8 mouse cellular contexts compared by ENCODE assay signal in the genomic region with DNA sequence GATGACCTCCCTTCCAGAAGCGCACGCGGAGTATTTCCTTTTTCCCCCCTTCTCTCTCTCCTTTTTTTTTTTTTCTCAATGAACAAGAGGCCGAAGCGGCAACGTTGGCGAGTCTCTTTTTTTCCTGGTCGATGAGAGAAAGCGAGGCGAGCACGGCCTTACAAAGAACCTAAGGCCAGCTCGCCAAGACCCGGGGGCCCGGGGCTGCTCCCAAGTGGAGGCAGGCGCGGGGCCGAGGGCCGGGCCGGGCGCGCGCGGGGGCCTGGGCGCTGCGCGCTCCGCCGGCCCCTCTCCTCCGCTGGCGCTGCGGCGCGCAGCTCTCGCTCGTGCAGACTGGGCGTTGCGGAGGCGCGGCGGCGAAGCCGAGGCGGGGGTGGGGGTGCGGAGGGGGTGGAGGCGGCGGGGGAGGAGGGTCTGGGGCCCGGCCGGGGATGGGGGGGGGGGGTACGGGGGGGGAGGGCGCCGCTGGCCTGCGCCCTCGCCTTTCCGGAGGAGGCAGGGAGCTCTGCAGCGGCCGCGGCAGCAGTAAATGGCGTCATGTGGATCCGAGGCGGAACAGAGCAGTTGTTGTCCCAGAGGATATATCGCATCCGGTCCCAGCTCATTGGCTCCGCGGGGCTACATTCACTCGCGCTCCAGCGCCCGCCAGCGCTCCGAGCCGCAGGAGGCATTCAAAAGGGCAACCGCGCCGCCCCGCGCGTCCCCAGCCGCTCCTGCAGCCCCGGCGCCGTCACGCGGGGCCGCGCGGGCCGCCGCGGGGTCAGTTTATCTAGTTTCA. TPM values are rescaled to one million over a fixed set of nuclear protein-coding genes. Genes with fewer than 3 reads are reported as not detected.
DNase-seq lines count a peak whose midpoint lies in the region; ATAC-seq and TF ChIP-seq lines count a peak whose summit lies in the region.

Spry2 (minus strand) TSS at position 29 of the 778 bp plus-strand sequence.

- H3K4me3 ChIP-seq in forebrain, postnatal 0 days (ENCODE audit: low read depth, low read length), result peak within 1 kb of the TSS; percentile 71
- H3K4me3 ChIP-seq in lung, embryonic 14.5 days (ENCODE audit: low read depth, low read length), result peak within 1 kb of the TSS; percentile 90
- H3K4me3 ChIP-seq in olfactory bulb, adult 2 months (ENCODE audit: insufficient read depth, low read depth, low read length), result peak within 1 kb of the TSS; percentile 70

- H3K27ac ChIP-seq in forebrain, postnatal 0 days (ENCODE audit: low read depth, low read length), result peak within 1 kb of the TSS; percentile 98
- peak within 1 kb of the TSS; percentile 100 for H3K27ac ChIP-seq in lung, embryonic 14.5 days (ENCODE audit: low read depth)
- peak within 1 kb of the TSS; percentile 79 for H3K27ac ChIP-seq in olfactory bulb, adult 2 months (ENCODE audit: insufficient read depth, low read depth, low read length)

- intact Hi-C loops in heart, postnatal 36 days (cut with DNase I), result loop anchor here (5.0 to 10.0 kb wide), 6 partner anchors 315 to 722 kb away; partner anchors contain the start of genes Ndfip2 and Rbm26

- under 1% methylated on average over 69 of the region's 89 CpGs for WGBS in forebrain, postnatal 0 days
- under 1% methylated on average over 78 of the region's 89 CpGs for WGBS in lung, embryonic 14.5 days
- whole genome bisulfite sequencing in olfactory bulb, adult 2 months, result under 1% methylated on average over 73 of the region's 89 CpGs

- no peaks in the 10 kb centered on the region for H3K27me3 ChIP-seq in forebrain, postnatal 0 days (ENCODE audit: insufficient read depth, low read length)
- H3K27me3 ChIP-seq in lung, embryonic 14.5 days (ENCODE audit: insufficient read depth, low read length), result no peaks in the 10 kb centered on the region

- peak; percentile 93 for ATAC-seq in forebrain, postnatal 0 days
- ATAC-seq in lung, embryonic 14.5 days (ENCODE audit: insufficient read depth), result peak; percentile 95

- H3K4me2 ChIP-seq in forebrain, postnatal 0 days (ENCODE audit: low read depth), result peak within 1 kb of the TSS; percentile 95
- H3K4me2 ChIP-seq in lung, embryonic 14.5 days, result peak within 1 kb of the TSS; percentile 98

- DNase-seq in ES-CJ7 (ENCODE audit: low read depth, low spot score), result peak; percentile 95
- peak; percentile 79 for DNase-seq in cerebellum, adult 11 months
- peak; percentile 94 for DNase-seq in forebrain, postnatal 0 days
- DNase-seq in heart, postnatal 36 days, result peak; percentile 87 to 90
- DNase-seq in layer of hippocampus, adult 8-10 months (ENCODE audit: low spot score in 2 of 2), result peak; percentile 93 to 94
- peak; percentile 97 for DNase-seq in lung, embryonic 14.5 days
- DNase-seq in thymus, postnatal 0 days (ENCODE audit: low spot score), result peak; percentile 80

- TF ChIP-seq CTCF in forebrain, postnatal 0 days (IDR thresholded peaks at IDR 0.05; ENCODE audit: low read depth), result no peak
- no peak for TF ChIP-seq CTCF in lung, embryonic 14.5 days (IDR thresholded peaks at IDR 0.05; ENCODE audit: low read depth)
- TF ChIP-seq CTCF in olfactory bulb, adult 2 months (IDR thresholded peaks at IDR 0.05; ENCODE audit: insufficient read depth, low read depth, low read length), result no peak

- TF ChIP-seq POLR2A in olfactory bulb, adult 2 months (IDR thresholded peaks at IDR 0.05; ENCODE audit: insufficient read depth, low read depth, low read length), result peak; percentile 60

- peak within 1 kb of the TSS; percentile 73 for H3K9ac ChIP-seq in forebrain, postnatal 0 days
- peak within 1 kb of the TSS; percentile 98 for H3K9ac ChIP-seq in lung, embryonic 14.5 days

- no peaks in the 10 kb centered on the region for H3K9me3 ChIP-seq in forebrain, postnatal 0 days (ENCODE audit: low read length)
- H3K9me3 ChIP-seq in lung, embryonic 14.5 days (ENCODE audit: low read depth, low read length), result no peaks in the 10 kb centered on the region

- H3K4me1 ChIP-seq in forebrain, postnatal 0 days (ENCODE audit: insufficient read depth), result 0 out of 2 replicates have a peak, but pooled peaks cover 3% of the 10 kb centered on the region
- 0 out of 2 replicates have a peak, but pooled peaks cover 5% of the 10 kb centered on the region for H3K4me1 ChIP-seq in lung, embryonic 14.5 days (ENCODE audit: insufficient read depth)
- peaks cover 11% of the 10 kb centered on the region for H3K4me1 ChIP-seq in olfactory bulb, adult 2 months (ENCODE audit: control insufficient read depth, insufficient read depth, low read length)

- H3K36me3 ChIP-seq in forebrain, postnatal 0 days (ENCODE audit: insufficient read depth), result no peaks in the 10 kb centered on the region
- peaks cover 11% of the 10 kb centered on the region for H3K36me3 ChIP-seq in lung, embryonic 14.5 days (ENCODE audit: insufficient read depth)

RNA-seq across cellular contexts. Expression of gene Spry2, which starts in this region (rescaled TPM):
- 22.8 and 26.3 TPM in 2 replicates for total RNA-seq in forebrain, postnatal 0 days (2014; rRNA removed)
- polyA plus RNA-seq in forebrain, postnatal 0 days (2015; fragmentation: Nextera tagmentation; extraction: Ambion mirVana), result 49.9 and 56.7 TPM in 2 replicates
- 10 to 100 TPM; 27.5 to 30.4 TPM for total RNA-seq in heart, postnatal 36 days (2021)
- total RNA-seq in layer of hippocampus, adult 8-10 months (2022), result 10 to 100 TPM; 69.0 to 80.8 (median 69.4) TPM
- 43.6 and 46.6 TPM in 2 replicates for polyA plus RNA-seq in lung, embryonic 14.5 days (2014; fragmentation: Nextera tagmentation; extraction: Ambion mirVana)
- polyA plus RNA-seq in olfactory bulb, adult 2 months (2012; ENCODE audit: insufficient read depth, insufficient read length, low replicate concordance, missing spikeins), result not detected in 2 replicates
- 27.4 and 30.4 TPM in 2 replicates for polyA plus RNA-seq in thymus, postnatal 0 days (2015; fragmentation: Nextera tagmentation; extraction: Ambion mirVana)

Comparison
In these comparisons a context has a peak if more than half of its experiments do, and no peak if none do; other contexts are left out.
1. Peak in every context shown above with its lines: DNase-seq, ATAC-seq, H3K4me3 ChIP-seq and H3K27ac ChIP-seq.